Mouse (Mus musculus) CD4-positive helper T cell, adult 2 months (primary cell): ENCODE data around the gene She.
A peak's percentile ranks its signal among the peaks of the same experiment; 100 is the strongest.
"Not testable (repeated sequence)": the region's sequence is repeated elsewhere in the genome, so short reads cannot be mapped to it uniquely, and the experiment has no call there.

Source experiments
- DNase-seq: peaks from one replicate; pipeline ENCODE4 v3.0.0-alpha.2; 2012; ENCODE audit warnings: low read depth, missing footprints, low spot score

She gene

GRCm38 (mm10) chr3:89830815-89831591 lies at the start of gene She:
TSS of gene She (plus strand) at chr3:89831370.
- DNase-seq: no peak

- DNase-seq: no peak
Measured at GRCm38 (mm10) chr3:89781640-89782039, 49.5 kb upstream of the She start.

GRCm38 (mm10) chr3:89784991-89785753 lies 46.0 kb upstream of the She start:
- DNase-seq: peak; percentile 28

DNA sequence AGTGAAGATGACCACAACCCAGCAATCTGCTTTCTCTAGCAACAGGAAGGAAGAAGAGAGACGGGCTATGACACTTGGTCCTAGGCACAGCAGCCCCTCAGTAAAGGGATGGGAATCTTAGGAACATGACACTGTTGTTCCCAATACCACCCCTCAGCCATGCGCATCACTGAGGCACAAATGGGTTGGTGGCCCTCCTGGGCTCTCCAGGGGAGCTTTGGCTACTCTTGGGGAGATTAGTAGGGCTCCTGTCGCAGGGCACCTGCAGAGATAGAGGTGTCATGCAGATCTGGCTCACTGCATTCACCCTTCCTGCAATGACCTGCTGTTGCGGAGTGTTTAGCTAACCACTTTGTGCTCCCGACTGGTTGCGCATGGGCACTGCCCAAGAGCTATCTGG lies 44.9 kb upstream of the She start:
- DNase-seq: no peak

DNA sequence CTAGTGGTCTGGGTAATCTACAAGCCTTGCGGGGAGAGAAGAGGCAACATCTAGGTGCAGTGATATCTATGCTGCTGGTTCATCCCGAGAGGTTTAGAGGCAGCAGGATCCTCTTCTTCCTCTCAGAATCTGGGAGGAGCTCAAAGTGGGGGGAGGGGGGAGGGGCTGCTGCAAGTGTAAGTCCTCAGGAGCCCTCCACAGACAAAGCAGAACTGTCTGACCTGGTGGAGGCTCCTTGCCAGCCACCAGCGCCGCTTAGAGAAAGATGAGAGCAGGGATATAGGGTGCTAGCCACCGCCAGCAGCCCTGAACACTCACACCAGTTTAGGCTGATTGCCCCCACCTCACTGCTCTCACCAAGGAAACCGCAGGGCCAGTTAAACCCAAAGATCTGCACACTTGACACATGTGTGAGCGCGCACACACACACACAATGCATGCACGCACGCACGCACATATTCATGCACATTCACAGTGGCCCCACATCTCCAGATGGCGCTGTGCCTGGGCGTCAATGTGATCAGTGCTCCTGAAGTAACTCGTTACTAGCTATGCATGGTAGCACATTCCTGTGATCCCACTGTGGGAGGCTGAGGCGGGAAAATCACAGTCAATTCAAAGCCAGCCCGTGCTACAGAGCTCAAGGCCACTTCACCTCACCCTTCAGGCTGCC lies 42.4 kb upstream of the She start:
- no peak for DNase-seq

GRCm38 (mm10) chr3:89794616-89795015 lies 36.6 kb upstream of the She start:
- DNase-seq: no peak

DNA sequence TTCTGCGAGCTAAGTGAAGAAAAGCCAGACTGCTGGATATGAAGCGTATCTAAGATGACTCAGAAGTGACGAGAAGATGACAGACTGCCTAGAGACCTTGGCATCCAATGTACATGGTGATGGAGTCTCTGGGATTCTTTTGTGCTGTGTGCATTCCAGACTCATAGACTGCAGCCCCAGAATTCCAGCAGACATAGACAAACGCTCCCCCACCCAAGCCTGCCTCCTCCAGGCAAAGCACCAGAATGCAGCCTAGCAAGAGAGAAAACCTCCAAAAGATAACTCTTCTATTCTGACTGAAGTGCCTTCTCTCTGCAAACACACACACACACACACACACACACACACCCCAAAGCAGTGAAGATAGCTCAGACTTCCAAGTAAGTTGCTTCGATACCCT lies 35.4 kb upstream of the She start:
- no peak for DNase-seq

- DNase-seq: no peak
Measured at GRCm38 (mm10) chr3:89796358-89796757, 34.8 kb upstream of the She start.

GRCm38 (mm10) chr3:89798518-89798917 lies 32.7 kb upstream of the She start:
- no peak for DNase-seq

- no peak for DNase-seq
Measured at GRCm38 (mm10) chr3:89799476-89799875, 31.7 kb upstream of the She start.

DNA sequence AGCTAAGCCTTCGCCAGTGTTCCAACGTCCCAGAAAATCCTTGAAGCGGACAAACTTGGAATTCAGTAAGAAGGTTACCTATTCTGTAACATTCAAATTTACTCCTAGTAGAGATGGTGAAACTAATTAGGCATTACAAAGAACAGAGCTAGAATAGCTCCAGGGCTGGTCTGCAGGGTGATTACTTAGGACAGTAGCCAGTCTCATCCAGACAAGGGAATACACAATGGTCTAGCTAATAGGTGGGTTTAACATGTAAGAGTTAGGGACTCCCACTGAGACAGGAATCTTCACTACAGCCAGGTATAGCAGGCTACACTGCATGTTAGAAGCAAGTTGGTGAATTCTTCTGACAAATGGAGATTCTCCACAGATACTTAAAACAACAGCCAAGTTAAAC lies 31.1 kb upstream of the She start:
- not testable (repeated sequence) for DNase-seq

DNA sequence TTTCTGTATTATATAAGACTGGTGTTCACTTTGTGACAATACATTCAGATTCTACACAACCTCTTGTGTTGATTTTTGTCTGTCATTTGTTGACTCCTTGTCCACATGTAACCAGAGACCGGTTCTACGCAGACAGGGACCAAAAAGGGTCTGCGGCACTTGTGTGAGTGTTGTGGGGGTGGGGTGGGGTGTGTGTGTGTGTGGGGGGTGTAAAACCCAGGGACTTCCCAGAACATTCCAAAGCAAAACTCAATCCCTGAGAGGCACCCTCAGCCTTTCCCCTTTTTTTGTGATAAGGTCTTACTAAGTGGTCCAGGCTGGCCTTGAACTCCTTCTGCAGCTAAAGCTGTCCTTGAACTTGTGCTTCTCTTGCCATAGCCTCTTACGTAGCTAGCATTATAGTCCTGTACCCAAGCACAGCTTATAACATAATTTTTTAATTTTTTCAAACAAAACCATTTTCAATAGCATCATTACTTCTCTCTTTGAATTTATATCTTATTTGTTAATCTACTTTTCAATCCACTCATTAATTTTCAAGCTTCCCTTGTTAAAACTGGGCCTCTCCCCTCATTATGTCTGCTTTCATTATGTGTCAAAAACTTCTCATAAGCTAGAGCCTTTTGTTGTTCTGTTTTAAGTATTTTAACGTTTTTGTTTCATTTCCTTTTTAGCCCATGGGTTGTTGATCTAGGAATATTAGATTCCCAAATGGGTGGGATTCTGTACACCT lies 30.2 kb upstream of the She start:
- DNase-seq: no peak

DNA sequence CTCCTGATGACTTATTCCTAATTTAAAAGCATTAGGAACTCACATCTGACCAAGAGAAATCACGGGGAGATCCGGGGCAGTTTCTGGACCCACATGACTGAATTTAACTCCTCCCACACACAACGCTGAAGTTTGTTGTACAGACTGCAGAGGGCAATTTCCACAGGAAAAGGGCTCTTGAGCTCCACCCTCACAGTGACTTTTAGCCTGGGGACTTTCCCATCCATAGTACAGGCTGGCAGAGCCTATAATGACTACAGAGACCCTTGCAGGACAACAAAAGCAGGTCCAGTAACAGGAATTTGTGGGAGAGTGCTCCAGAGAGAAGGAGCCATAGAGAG lies 29.7 kb upstream of the She start:
- DNase-seq: peak; percentile 85

- no peak for DNase-seq
Measured at GRCm38 (mm10) chr3:89802876-89803275, 28.3 kb upstream of the She start.

GRCm38 (mm10) chr3:89805179-89805578 lies 26.0 kb upstream of the She start:
- DNase-seq: no peak

DNA sequence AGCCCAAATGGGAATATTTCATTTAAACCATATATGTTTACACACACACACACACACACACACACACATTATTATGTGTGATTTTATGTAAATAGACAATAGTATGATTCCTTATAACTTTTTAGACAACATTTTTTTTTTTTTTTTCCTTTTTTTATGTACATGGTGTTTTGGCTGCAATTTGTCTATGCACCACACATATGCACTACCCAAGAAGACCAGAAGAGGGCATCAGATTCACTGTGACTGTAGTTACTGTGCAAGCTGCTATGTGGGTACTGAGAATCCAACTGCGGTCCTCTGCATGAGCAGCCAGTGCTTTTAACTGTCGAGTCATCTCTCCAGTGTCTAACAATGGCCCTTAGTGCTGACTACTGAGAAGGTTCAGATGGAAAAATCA lies 24.4 kb upstream of the She start:
- peak; percentile 31 for DNase-seq

GRCm38 (mm10) chr3:89807171-89807570 lies 24.0 kb upstream of the She start:
- no peak for DNase-seq

DNA sequence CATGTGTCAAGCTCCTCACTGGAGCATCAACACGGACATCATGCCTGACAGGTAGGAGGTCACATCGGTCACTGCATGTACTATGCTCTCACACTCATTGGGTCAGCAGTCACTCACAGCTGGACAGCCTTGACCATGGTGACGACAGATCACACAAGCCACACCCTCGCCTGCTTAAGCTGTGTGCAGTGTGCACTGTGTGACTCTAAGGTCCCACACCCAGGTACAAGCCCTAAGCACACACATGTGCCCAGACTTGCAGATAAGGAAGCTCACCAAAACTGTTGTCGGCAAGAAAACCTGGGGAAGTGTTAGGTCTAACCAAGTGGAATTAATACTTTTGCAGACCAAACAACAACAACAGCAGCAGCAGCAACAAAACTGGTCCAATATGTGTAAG lies 23.3 kb upstream of the She start:
- DNase-seq: no peak

DNA sequence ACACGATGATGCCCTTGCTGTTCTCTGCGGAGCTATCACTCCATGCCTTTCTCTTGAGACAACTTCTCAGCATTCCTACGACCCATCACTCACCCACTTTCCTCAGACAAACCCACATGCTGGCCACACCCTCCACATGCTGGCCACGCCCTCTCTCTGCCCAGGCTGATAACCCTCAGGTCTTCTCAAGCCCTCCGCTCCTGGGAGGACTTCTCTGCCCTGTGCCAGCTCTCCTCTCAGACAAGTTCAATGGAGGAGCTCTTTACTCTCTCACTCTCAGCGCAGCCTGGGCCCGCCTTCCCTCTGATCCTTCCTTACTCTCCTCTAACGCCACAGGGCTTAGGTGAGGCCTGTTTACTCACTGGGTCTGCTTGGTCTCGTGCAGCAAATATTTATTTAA lies 22.5 kb upstream of the She start:
- DNase-seq: no peak

GRCm38 (mm10) chr3:89810841-89811240 lies 20.3 kb upstream of the She start:
- peak; percentile 21 for DNase-seq

DNA sequence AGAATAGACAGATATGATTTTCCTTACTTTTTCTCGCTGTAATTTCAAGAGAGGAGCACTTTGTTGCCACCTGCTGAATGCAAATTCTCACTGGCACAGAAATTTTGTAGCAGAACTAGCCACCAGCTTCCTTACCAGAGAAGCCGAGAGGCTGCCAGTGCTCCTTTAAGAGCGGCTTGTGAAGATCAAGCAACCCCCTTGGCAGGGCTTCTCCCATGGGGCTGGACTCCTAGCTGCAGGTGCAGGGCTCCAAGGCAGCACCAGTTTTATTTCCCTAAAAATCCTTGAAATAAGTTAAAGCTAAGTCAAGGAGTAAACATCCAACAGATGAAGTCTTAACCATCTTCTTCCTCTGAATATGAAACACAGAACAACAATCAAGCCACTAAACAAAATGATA lies 19.0 kb upstream of the She start:
- no peak for DNase-seq

DNA sequence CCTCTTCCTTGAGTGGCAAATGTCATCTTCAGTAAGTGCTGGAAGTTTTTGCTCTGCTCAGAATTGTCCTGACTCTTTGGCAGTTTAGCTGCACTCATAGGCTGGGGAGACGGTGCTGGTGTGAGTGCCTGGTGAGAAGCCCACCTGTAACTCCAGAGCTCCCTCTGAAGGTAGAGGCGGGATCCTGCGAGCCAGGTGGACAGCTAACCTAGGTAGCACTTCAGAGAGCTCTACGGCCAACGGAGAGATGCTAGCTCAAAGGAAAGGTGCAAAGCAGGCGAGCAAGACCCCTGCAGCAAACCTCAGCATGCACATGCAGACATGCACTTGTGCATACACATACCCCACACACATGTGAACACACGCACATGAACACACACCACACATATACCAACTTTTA lies 17.1 kb upstream of the She start:
- DNase-seq: no peak
